Mouse (Mus musculus) liver, embryonic 14.5 days (tissue): ENCODE data around the gene Gm281.

Source experiments
- CTCF ChIP-seq: IDR thresholded peaks from 2 replicates; pipeline ENCODE4 v1.5.1; 2016; ENCODE audit warnings: antibody characterized with exemption, low read depth, control low read depth
- EP300 ChIP-seq: IDR thresholded peaks from 2 replicates; pipeline ENCODE4 v1.6.1; 2016; ENCODE audit warnings: antibody characterized with exemption, low read depth

DNA sequence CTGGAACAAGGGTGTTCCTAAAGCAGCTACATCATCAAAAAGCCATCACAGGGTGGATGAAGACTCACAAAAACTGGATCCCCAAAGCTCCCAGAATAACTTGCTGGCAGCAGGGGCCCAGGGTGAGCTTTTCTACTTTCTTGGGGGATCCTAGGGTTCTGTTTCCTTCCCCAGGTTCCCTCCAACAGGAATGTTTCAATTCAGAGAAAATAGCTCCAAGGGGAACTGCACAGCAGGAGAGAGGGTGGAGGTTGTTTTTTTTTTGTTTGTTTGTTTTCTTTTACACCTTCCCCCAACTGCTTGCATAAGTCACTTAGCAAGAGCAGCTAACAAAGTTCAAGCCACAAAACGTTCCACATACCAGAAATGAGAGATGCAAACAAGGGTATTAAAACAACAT is 124.3 kb downstream of the Gm281 start:
- no peak for TF ChIP-seq CTCF
- no peak for TF ChIP-seq EP300
